17 mouse cellular contexts compared by ENCODE assay signal in genomic region chr3:65767202-65767862, GRCm38 (mm10).
A peak's percentile ranks its signal among the peaks of the same experiment; 100 is the strongest.
DNase-seq lines count a peak whose midpoint lies in the region; ATAC-seq lines count a peak whose summit lies in the region.
"Had no signal": no experiment of that assay in that cellular context is flagged by ENCODE, and none has a peak within 500 bp of the region (broad histone marks: within the 10 kb centered on the region; RNA-seq: fewer than 3 reads in every experiment).

No protein-coding gene starts in this region.

- H3K9ac ChIP-seq in hindbrain, embryonic 16.5 days (ENCODE audit: low read depth, low read length): no peak overlapping the region
- H3K9ac ChIP-seq in midbrain, embryonic 15.5 days: no peak overlapping the region
- H3K9ac ChIP-seq: heart, embryonic 15.5 days; liver, embryonic 13.5 days had no signal

- H3K36me3 ChIP-seq in hindbrain, embryonic 10.5 days: no peaks in the 10 kb centered on the region
- no peaks in the 10 kb centered on the region for H3K36me3 ChIP-seq in hindbrain, embryonic 16.5 days (ENCODE audit: control insufficient read depth, insufficient read depth, low read length)
- H3K36me3 ChIP-seq in midbrain, embryonic 15.5 days (replicated peaks): no peaks in the 10 kb centered on the region
- H3K36me3 ChIP-seq: heart, embryonic 15.5 days; liver, embryonic 13.5 days had no signal

- peaks cover 21% of the 10 kb centered on the region for H3K4me1 ChIP-seq in hindbrain, embryonic 10.5 days (replicated peaks)
- peaks cover 4% of the 10 kb centered on the region for H3K4me1 ChIP-seq in hindbrain, embryonic 16.5 days (ENCODE audit: control insufficient read depth, insufficient read depth, low read depth, low read length)
- H3K4me1 ChIP-seq in midbrain, embryonic 15.5 days: peaks cover 7% of the 10 kb centered on the region; the same call in 1 of the 2 replicates
- H3K4me1 ChIP-seq: heart, embryonic 15.5 days; liver, embryonic 13.5 days had no signal

- peak overlapping the region; percentile 73 for H3K27ac ChIP-seq in hindbrain, embryonic 10.5 days
- no peak overlapping the region; the same call in 1 of the 2 replicates for H3K27ac ChIP-seq in hindbrain, embryonic 16.5 days (ENCODE audit: low read depth, low read length)
- peak overlapping the region; percentile 43; the same call in 1 of the 2 replicates for H3K27ac ChIP-seq in midbrain, embryonic 15.5 days
- H3K27ac ChIP-seq: heart, embryonic 15.5 days; liver, embryonic 13.5 days had no signal

- 49% methylated on average over 6 of the region's 6 CpGs for WGBS in hindbrain, embryonic 10.5 days
- WGBS in hindbrain, embryonic 16.5 days: 22% methylated on average over 6 of the region's 6 CpGs
- 22% methylated on average over 6 of the region's 6 CpGs for WGBS in midbrain, embryonic 15.5 days

- H3K4me3 ChIP-seq in hindbrain, embryonic 10.5 days: no peak overlapping the region
- H3K4me3 ChIP-seq in hindbrain, embryonic 16.5 days (ENCODE audit: low read length): no peak overlapping the region
- H3K4me3 ChIP-seq in midbrain, embryonic 15.5 days: no peak overlapping the region
- H3K4me3 ChIP-seq: heart, embryonic 15.5 days; liver, embryonic 13.5 days; myocyte had no signal

- ATAC-seq in hindbrain, embryonic 16.5 days: no peak
- peak; percentile 33; the same call in 1 of the 2 replicates for ATAC-seq in granulocyte monocyte progenitor cell, adult 5-6 weeks (replicated peaks; ENCODE audit: poor library complexity, severe bottlenecking)
- peak; percentile 73 for ATAC-seq in midbrain, embryonic 15.5 days (replicated peaks)

- H3K4me2 ChIP-seq in hindbrain, embryonic 16.5 days (ENCODE audit: low read length): no peak overlapping the region
- no peak overlapping the region for H3K4me2 ChIP-seq in midbrain, embryonic 15.5 days
- H3K4me2 ChIP-seq: heart, embryonic 15.5 days; liver, embryonic 13.5 days had no signal

- no peaks in the 10 kb centered on the region for H3K27me3 ChIP-seq in hindbrain, embryonic 10.5 days (ENCODE audit: insufficient read depth, poor library complexity, severe bottlenecking)
- no peaks in the 10 kb centered on the region for H3K27me3 ChIP-seq in hindbrain, embryonic 16.5 days (replicated peaks; ENCODE audit: control insufficient read depth, insufficient read depth, low read length)
- no peaks in the 10 kb centered on the region for H3K27me3 ChIP-seq in midbrain, embryonic 15.5 days (replicated peaks)
- H3K27me3 ChIP-seq: heart, embryonic 15.5 days; liver, embryonic 13.5 days had no signal

- no peak for DNase-seq in hindbrain, embryonic 10.5 days (ENCODE audit: low spot score)
- peak; percentile 34 for DNase-seq in brain, embryonic 18.5 days (ENCODE audit: low read depth, low spot score)
- no peak for DNase-seq in right cerebral cortex, postnatal 36 days (ENCODE audit: low spot score in 2 of 2)
- DNase-seq in left cerebral cortex, adult 8-10 months (ENCODE audit: low spot score in 2 of 2): no peak
- no peak for DNase-seq in right cerebral cortex, postnatal 4 days
- DNase-seq: adrenal gland, postnatal 25 days; B cell, adult 2 months; cerebellum, adult 11 months; gastrocnemius, postnatal 25 days; kidney, postnatal 10 days; liver, embryonic 13.5 days; lung, postnatal 36 days had no signal

- no peaks in the 10 kb centered on the region for H3K9me3 ChIP-seq in hindbrain, embryonic 10.5 days
- H3K9me3 ChIP-seq in hindbrain, embryonic 16.5 days (ENCODE audit: control insufficient read depth, low read length): no peaks in the 10 kb centered on the region
- H3K9me3 ChIP-seq in midbrain, embryonic 15.5 days: no peaks in the 10 kb centered on the region
- H3K9me3 ChIP-seq: heart, embryonic 15.5 days; liver, embryonic 13.5 days had no signal
